Mouse (Mus musculus) myocyte (in vitro differentiated cells): Measurements from ENCODE around the gene Htr6.

Experiments
- E2F4 ChIP-seq: IDR thresholded peaks from one replicate; pipeline ENCODE4 v1.6.1; 2011; ENCODE audit warnings: mild to moderate bottlenecking, control low read depth, moderate library complexity; ENCODE audit not compliant: insufficient read depth
- MAX ChIP-seq: IDR thresholded peaks from one replicate; pipeline ENCODE4 v1.6.1; 2011; ENCODE audit warnings: low read depth, mild to moderate bottlenecking, control low read depth
- MYOD1 ChIP-seq, 3 experiments: IDR thresholded peaks; one replicate each; pipeline ENCODE4 v1.6.1; 2011; ENCODE audit warnings: control low read depth in 2 of 3, low read depth in 2 of 3, mild to moderate bottlenecking in 2 of 3, moderate library complexity in 1 of 3; ENCODE audit not compliant: insufficient read length in 2 of 3, control insufficient read depth in 1 of 3
- POLR2A ChIP-seq: IDR thresholded peaks from one replicate; pipeline ENCODE4 v1.6.1; 2011; ENCODE audit warnings: low read depth, mild to moderate bottlenecking, control low read depth, moderate library complexity; ENCODE audit not compliant: insufficient read length
- POLR2AphosphoS2 ChIP-seq: IDR thresholded peaks from one replicate; pipeline ENCODE4 v1.6.1; 2011; ENCODE audit warnings: low read depth, control low read depth; ENCODE audit not compliant: insufficient read length
- SRF ChIP-seq: IDR thresholded peaks from one replicate; pipeline ENCODE4 v1.6.1; 2011; ENCODE audit warnings: low read depth; ENCODE audit not compliant: control insufficient read depth, insufficient read length
- TCF3 ChIP-seq: IDR thresholded peaks from one replicate; pipeline ENCODE4 v1.6.1; 2011; ENCODE audit warnings: low read depth, control low read depth; ENCODE audit not compliant: insufficient read length
- USF1 ChIP-seq: IDR thresholded peaks from one replicate; pipeline ENCODE4 v1.6.1; 2011; ENCODE audit warnings: low read depth, mild to moderate bottlenecking, control low read depth, moderate library complexity

- TF ChIP-seq MAX = no peak
- TF ChIP-seq E2F4 = no peak
- TF ChIP-seq POLR2A = no peak
- TF ChIP-seq POLR2AphosphoS2 = no peak
- TF ChIP-seq SRF = no peak
- TF ChIP-seq USF1 = no peak
- TF ChIP-seq TCF3 = no peak
- TF ChIP-seq MYOD1 (IDR thresholded peaks at IDR 0.05; ENCODE audit: control insufficient read depth in 1 of 3, insufficient read length in 2 of 3, low read depth in 2 of 3) = no peak
Measured at GRCm38 (mm10) chr4:139034942-139035341, 40.4 kb downstream of the Htr6 start.
